Mouse (Mus musculus) forebrain, embryonic 15.5 days (tissue): ENCODE data around the gene Srbd1. TPM values are rescaled to one million over a fixed set of nuclear protein-coding genes. Genes with fewer than 3 reads are reported as not detected.

ENCODE experiments used
- ATAC-seq: fragments of 200-750 bp; cut with Nextera tagmentation; replicated peaks from 2 replicates; pipeline ENCODE4 v1.8.0; 2017; ENCODE audit warnings: mild to moderate bottlenecking, moderate TSS enrichment, moderate library complexity
- H3K27ac ChIP-seq: fragments of 300-500 bp; sonication (generic); replicated peaks from 2 replicates; pipeline ENCODE4 v1.5.1; 2015; ENCODE audit warnings: mild to moderate bottlenecking, inconsistent platforms
- H3K27me3 ChIP-seq: fragments of 300-500 bp; sonication (generic); 2 replicates; pipeline ENCODE4 v1.6.1; 2015; ENCODE audit warnings: inconsistent platforms
- H3K36me3 ChIP-seq: fragments of 300-500 bp; sonication (generic); 2 replicates; pipeline ENCODE4 v1.6.1; 2015; ENCODE audit warnings: mild to moderate bottlenecking, inconsistent platforms
- H3K4me1 ChIP-seq: fragments of 300-500 bp; sonication (generic); 2 replicates; pipeline ENCODE4 v1.6.1; 2015; ENCODE audit warnings: inconsistent platforms
- H3K4me2 ChIP-seq: fragments of 300-500 bp; sonication (generic); replicated peaks from 2 replicates; pipeline ENCODE4 v1.6.1; 2015; ENCODE audit warnings: mild to moderate bottlenecking, inconsistent platforms
- H3K4me3 ChIP-seq: fragments of 300-500 bp; sonication (generic); 2 replicates; pipeline ENCODE4 v1.5.1; 2015; ENCODE audit warnings: mild to moderate bottlenecking, inconsistent platforms
- H3K9ac ChIP-seq: fragments of 300-500 bp; sonication (generic); replicated peaks from 2 replicates; pipeline ENCODE4 v1.6.1; 2015; ENCODE audit warnings: mild to moderate bottlenecking, inconsistent platforms
- H3K9me3 ChIP-seq: fragments of 300-500 bp; sonication (generic); 2 replicates; pipeline ENCODE4 v1.6.1; 2016; ENCODE audit warnings: inconsistent platforms
- WGBS: fragments of 180-500 bp; shearing (Covaris S2); methylation state at CpG from one replicate; pipeline ENCODE4 v1.1.7; 2015; ENCODE audit warnings: mixed read lengths; 5-methylcytosine and 5-hydroxymethylcytosine counted together
- polyA plus RNA-seq: library from polyadenylated mRNA; unstranded; fragments of >200 nt; fragmentation: Nextera tagmentation; extraction: Ambion mirVana; gene quantifications from 2 replicates; pipeline ENCODE4 v1.2.1, GENCODE M21; 2015

Gene Srbd1
- 17.1 and 20.5 TPM in 2 replicates for polyA plus RNA-seq

- H3K9me3 ChIP-seq, result no peaks in the 10 kb centered on the region
- H3K9ac ChIP-seq, result peak within 1 kb of the TSS; percentile 67
- H3K36me3 ChIP-seq, result 0 out of 2 replicates have a peak, but pooled peaks cover 5% of the 10 kb centered on the region
- peak; percentile 96 for ATAC-seq
- WGBS, result 1% methylated on average over 36 of the region's 45 CpGs
- H3K4me3 ChIP-seq, result peak within 1 kb of the TSS; percentile 85
- H3K4me1 ChIP-seq, result peaks cover 13% of the 10 kb centered on the region
- peak within 1 kb of the TSS; percentile 51 for H3K27ac ChIP-seq
- H3K27me3 ChIP-seq, result no peaks in the 10 kb centered on the region
- H3K4me2 ChIP-seq, result peak within 1 kb of the TSS; percentile 81
Measured at GRCm38 (mm10) chr17:86145079-86145951, at the start of gene Srbd1. Gene Srbd1, minus strand, starts transcription at chr17:86145175.

- 93% methylated on average over 6 of the region's 6 CpGs for WGBS
- H3K27ac ChIP-seq, result no peak overlapping the region
- no peak for ATAC-seq
- H3K9me3 ChIP-seq, result no peaks in the 10 kb centered on the region
- H3K36me3 ChIP-seq, result no peaks in the 10 kb centered on the region
- no peak overlapping the region for H3K4me2 ChIP-seq
- no peaks in the 10 kb centered on the region for H3K27me3 ChIP-seq
- no peak overlapping the region for H3K4me3 ChIP-seq
- H3K9ac ChIP-seq, result no peak overlapping the region
- no peaks in the 10 kb centered on the region; the same call in 1 of the 2 replicates for H3K4me1 ChIP-seq
Measured at GRCm38 (mm10) chr17:86193979-86194378, 49.0 kb upstream of the Srbd1 start.

GRCm38 (mm10) chr17:86187777-86188176 is 42.8 kb upstream of the Srbd1 start:
- WGBS, result 73% methylated on average over 1 of the region's 1 CpGs
- Histone ChIP-seq H3K27ac (no peak overlapping the region), H3K36me3 (no peaks in the 10 kb centered on the region)

GRCm38 (mm10) chr17:86185584-86185983 is 40.6 kb upstream of the Srbd1 start:
- Histone ChIP-seq H3K36me3 (no peaks in the 10 kb centered on the region), H3K27me3 (no peaks in the 10 kb centered on the region), H3K27ac (no peak overlapping the region), H3K9me3 (no peaks in the 10 kb centered on the region), H3K4me2 (no peak overlapping the region), H3K9ac (no peak overlapping the region), H3K4me1 (peaks cover 13% of the 10 kb centered on the region), H3K4me3 (no peak overlapping the region)
- ATAC-seq, result no peak
- 57% methylated on average over 7 of the region's 7 CpGs for WGBS

More at GRCm38 (mm10) chr17:86187777-86188176, 42.8 kb upstream of the Srbd1 start:
- Histone ChIP-seq H3K4me1 (peaks cover 13% of the 10 kb centered on the region), H3K9me3 (no peaks in the 10 kb centered on the region), H3K4me3 (no peak overlapping the region), H3K27me3 (no peaks in the 10 kb centered on the region), H3K4me2 (no peak overlapping the region), H3K9ac (no peak overlapping the region)
- ATAC-seq, result no peak

DNA sequence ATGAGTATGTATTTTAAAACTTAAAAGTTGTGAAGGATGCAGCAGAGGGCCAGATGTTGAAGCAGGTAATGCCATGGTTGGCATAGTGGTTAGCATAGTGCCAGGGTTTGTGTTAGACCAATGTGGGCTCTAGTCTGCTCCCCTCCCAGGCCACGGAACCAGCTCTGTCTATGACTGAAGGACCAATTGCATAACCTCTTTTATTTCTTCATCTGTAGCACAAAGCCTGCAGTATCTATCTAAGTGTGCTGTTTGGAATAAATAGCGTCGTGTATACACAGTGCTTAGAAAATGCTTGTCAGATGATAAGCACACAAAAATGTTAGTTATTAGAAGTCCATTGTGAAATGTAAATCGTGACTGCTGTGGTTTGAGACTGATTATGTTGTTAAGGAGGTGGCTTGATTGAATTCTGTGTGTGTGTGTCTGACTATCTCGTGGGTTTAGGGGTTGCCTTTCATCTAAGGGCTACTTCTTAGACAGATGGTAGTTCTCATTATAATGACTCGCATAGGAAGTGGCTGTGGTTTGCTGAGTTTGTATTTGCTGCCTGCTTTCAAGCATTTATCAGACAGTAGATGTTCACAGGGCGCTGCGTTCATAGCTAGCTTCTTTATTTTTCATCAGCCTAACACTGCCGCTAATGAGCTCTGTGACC is 39.7 kb upstream of the Srbd1 start:
- Histone ChIP-seq H3K9ac (no peak overlapping the region), H3K27me3 (no peaks in the 10 kb centered on the region), H3K27ac (no peak overlapping the region), H3K36me3 (no peaks in the 10 kb centered on the region), H3K4me2 (no peak overlapping the region), H3K4me1 (peaks cover 13% of the 10 kb centered on the region), H3K9me3 (no peaks in the 10 kb centered on the region), H3K4me3 (no peak overlapping the region)
- no peak for ATAC-seq
- 53% methylated on average over 9 of the region's 9 CpGs for WGBS

DNA sequence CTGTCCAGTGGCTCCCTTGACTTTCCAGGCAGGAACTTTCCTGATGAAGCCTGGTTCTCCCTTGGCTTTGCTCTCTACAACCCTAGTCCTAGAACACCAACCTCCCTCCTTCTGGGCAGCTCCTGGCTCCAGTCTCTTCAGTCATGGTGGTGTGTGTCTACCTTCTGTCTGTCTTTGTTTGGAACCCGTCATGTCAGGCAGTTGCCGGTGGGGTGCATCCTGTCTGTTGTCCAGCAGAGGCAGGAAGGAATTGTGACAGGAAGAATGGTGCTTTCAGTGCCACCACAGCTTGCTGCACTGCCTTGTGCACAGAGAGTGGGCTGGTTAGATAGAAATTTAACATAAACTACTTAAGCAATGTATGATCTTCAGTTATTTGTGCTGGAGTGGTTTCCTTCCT is 38.8 kb upstream of the Srbd1 start:
- 18% methylated on average over 2 of the region's 2 CpGs for WGBS
- ATAC-seq, result no peak

GRCm38 (mm10) chr17:86176722-86177121 is 31.7 kb upstream of the Srbd1 start:
- H3K4me1 ChIP-seq, result peaks cover 24% of the 10 kb centered on the region
- no peaks in the 10 kb centered on the region for H3K27me3 ChIP-seq
- H3K36me3 ChIP-seq, result no peaks in the 10 kb centered on the region; the same call in 1 of the 2 replicates
- H3K4me2 ChIP-seq, result no peak overlapping the region
- WGBS, result 69% methylated on average over 7 of the region's 7 CpGs
- no peak for ATAC-seq
- H3K9me3 ChIP-seq, result no peaks in the 10 kb centered on the region
- H3K27ac ChIP-seq, result no peak overlapping the region
- no peak overlapping the region for H3K9ac ChIP-seq
- no peak overlapping the region for H3K4me3 ChIP-seq

More for the DNA sequence above, 38.8 kb upstream of the Srbd1 start:
- Histone ChIP-seq H3K36me3 (no peaks in the 10 kb centered on the region), H3K27ac (no peak overlapping the region), H3K4me1 (peaks cover 13% of the 10 kb centered on the region), H3K9me3 (no peaks in the 10 kb centered on the region), H3K9ac (no peak overlapping the region), H3K4me2 (no peak overlapping the region), H3K27me3 (no peaks in the 10 kb centered on the region), H3K4me3 (no peak overlapping the region)

DNA sequence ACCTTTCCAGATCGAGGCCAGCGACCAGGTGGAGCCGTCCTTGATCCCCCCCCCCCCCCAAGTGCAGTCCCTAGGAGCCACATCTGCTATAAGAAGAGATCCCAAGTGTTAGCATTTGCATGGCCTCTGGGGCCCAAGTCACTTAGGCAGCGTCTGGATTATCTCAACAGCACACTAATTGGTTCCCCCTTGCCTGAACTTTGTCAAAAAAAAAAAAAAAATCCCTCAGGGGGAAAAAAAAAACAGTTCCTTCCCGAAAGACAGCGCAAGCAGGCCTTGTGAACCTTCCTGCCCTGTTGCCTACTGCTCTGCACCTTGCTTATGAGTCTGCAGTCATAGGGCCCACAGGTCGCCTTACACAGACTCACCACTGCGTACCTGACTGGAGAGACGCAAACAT is 30.5 kb upstream of the Srbd1 start:
- H3K4me1 ChIP-seq, result peaks cover 34% of the 10 kb centered on the region
- H3K4me3 ChIP-seq, result no peak overlapping the region
- ATAC-seq, result no peak
- no peaks in the 10 kb centered on the region; the same call in 1 of the 2 replicates for H3K36me3 ChIP-seq
- H3K27me3 ChIP-seq, result no peaks in the 10 kb centered on the region
- no peak overlapping the region for H3K4me2 ChIP-seq
- no peak overlapping the region for H3K27ac ChIP-seq
- no peaks in the 10 kb centered on the region for H3K9me3 ChIP-seq
- WGBS, result 53% methylated on average over 9 of the region's 9 CpGs
- no peak overlapping the region for H3K9ac ChIP-seq

- no peaks in the 10 kb centered on the region; the same call in 1 of the 2 replicates for H3K36me3 ChIP-seq
- no peak overlapping the region for H3K27ac ChIP-seq
- no peak for ATAC-seq
- H3K27me3 ChIP-seq, result no peaks in the 10 kb centered on the region
- peak overlapping the region; percentile 80 for H3K4me2 ChIP-seq
- peak overlapping the region; percentile 87 for H3K4me3 ChIP-seq
- 63% methylated on average over 9 of the region's 9 CpGs for WGBS
- H3K9ac ChIP-seq, result peak overlapping the region; percentile 86
- peaks cover 54% of the 10 kb centered on the region for H3K4me1 ChIP-seq
- H3K9me3 ChIP-seq, result no peaks in the 10 kb centered on the region
Measured at GRCm38 (mm10) chr17:86170164-86170958, 25.4 kb upstream of the Srbd1 start.

GRCm38 (mm10) chr17:86169092-86169491 is 24.1 kb upstream of the Srbd1 start:
- Histone ChIP-seq H3K9me3 (no peaks in the 10 kb centered on the region), H3K27me3 (no peaks in the 10 kb centered on the region), H3K27ac (peak overlapping the region; percentile 96), H3K9ac (peak overlapping the region; percentile 86), H3K4me1 (peaks cover 54% of the 10 kb centered on the region), H3K4me3 (peak overlapping the region; percentile 87), H3K36me3 (no peaks in the 10 kb centered on the region; the same call in 1 of the 2 replicates), H3K4me2 (peak overlapping the region; percentile 80)
- WGBS, result 12% methylated on average over 6 of the region's 6 CpGs
- no peak for ATAC-seq

DNA sequence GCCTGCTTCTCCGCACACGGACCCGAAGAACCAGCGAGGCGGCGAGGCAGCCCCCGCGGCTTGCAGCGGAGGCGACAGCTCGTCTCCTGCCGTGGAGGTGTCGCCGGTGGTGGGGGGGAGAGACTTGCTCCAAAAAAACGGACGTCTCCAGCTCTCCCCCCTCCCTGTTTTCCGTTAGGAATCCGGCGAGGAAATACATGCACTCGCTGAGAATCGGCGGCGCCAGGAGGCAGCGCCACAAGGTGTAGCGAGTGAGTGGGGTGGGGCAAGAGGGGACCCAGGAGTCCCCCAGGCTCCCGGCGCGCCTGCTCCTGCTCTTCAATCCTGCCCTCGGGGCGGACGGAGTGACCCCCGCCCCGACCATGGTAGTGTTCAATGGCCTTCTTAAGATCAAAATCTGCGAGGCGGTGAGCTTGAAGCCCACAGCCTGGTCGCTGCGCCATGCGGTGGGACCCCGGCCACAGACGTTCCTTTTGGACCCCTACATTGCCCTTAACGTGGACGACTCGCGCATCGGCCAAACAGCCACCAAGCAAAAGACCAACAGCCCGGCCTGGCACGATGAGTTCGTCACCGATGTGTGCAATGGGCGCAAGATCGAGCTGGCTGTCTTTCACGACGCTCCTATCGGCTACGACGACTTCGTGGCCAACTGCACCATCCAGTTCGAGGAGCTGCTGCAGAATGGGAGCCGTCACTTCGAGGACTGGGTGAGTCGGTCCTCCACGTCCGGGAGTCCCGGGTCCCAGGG is 23.4 kb upstream of the Srbd1 start:
- Histone ChIP-seq H3K27ac (peak overlapping the region; percentile 96), H3K4me1 (peaks cover 54% of the 10 kb centered on the region), H3K4me3 (peak overlapping the region; percentile 87), H3K27me3 (no peaks in the 10 kb centered on the region), H3K9ac (peak overlapping the region; percentile 86), H3K4me2 (peak overlapping the region; percentile 80), H3K9me3 (no peaks in the 10 kb centered on the region), H3K36me3 (no peaks in the 10 kb centered on the region; the same call in 1 of the 2 replicates)
- WGBS, result under 1% methylated on average over 64 of the region's 64 CpGs
- ATAC-seq, result peak; percentile 12
